Mouse (Mus musculus) spleen, adult 2 months (tissue): Measurements from ENCODE around the gene 6030408B16Rik. TPM values are rescaled to one million over a fixed set of nuclear protein-coding genes. Genes with fewer than 3 reads are reported as not detected.
A peak's percentile ranks its signal among the peaks of the same experiment; 100 is the strongest.

Experiments used
- DNase-seq, 2 experiments: peaks; one replicate each; pipeline versions ENCODE4 v3.0.0 to v3.0.0-alpha.2; 2012 to 2021; ENCODE audit warnings: low spot score in 2 of 2, low read depth in 1 of 2
- H3K27ac ChIP-seq: fragments of 200-500 bp; 2 replicates; pipeline ENCODE4 v1.5.1; 2012; ENCODE audit warnings: low read length, inconsistent platforms; ENCODE audit not compliant: insufficient read depth
- H3K27me3 ChIP-seq: fragments of 200-500 bp; 2 replicates; pipeline ENCODE4 v1.6.1; 2012; ENCODE audit warnings: mild to moderate bottlenecking, moderate library complexity, low read length, inconsistent platforms; ENCODE audit not compliant: control insufficient read depth, insufficient read depth
- H3K36me3 ChIP-seq: fragments of 200-500 bp; 2 replicates; pipeline ENCODE4 v1.6.1; 2012; ENCODE audit warnings: mild to moderate bottlenecking, low read length, inconsistent platforms; ENCODE audit not compliant: control insufficient read depth, insufficient read depth
- H3K4me1 ChIP-seq: fragments of 200-500 bp; 2 replicates; pipeline ENCODE4 v1.6.1; 2011; ENCODE audit warnings: inconsistent platforms; ENCODE audit not compliant: control insufficient read depth, insufficient read depth, insufficient read length
- H3K4me3 ChIP-seq: fragments of 200-500 bp; 2 replicates; pipeline ENCODE4 v1.5.1; 2011; ENCODE audit warnings: mild to moderate bottlenecking, inconsistent platforms; ENCODE audit not compliant: insufficient read depth, insufficient read length; ENCODE audit errors: extremely low read depth
- CTCF ChIP-seq: fragments of 200-500 bp; IDR thresholded peaks from 2 replicates; pipeline ENCODE4 v1.5.1; 2011; ENCODE audit warnings: mild to moderate bottlenecking, inconsistent platforms; ENCODE audit not compliant: insufficient read depth, insufficient read length, insufficient replicate concordance; ENCODE audit errors: extremely low read depth
- POLR2A ChIP-seq: fragments of 200-500 bp; IDR thresholded peaks from 2 replicates; pipeline ENCODE4 v1.6.1; 2011; ENCODE audit warnings: low read depth, low read length, inconsistent platforms
- WGBS: fragments of 180-500 bp; shearing (Covaris S2); methylation state at CpG from one replicate; pipeline ENCODE4 v1.1.7; 2018; 5-methylcytosine and 5-hydroxymethylcytosine counted together
- polyA plus RNA-seq: library from polyadenylated mRNA; depleted of rRNA; stranded (reverse); fragments of >200 nt; gene quantifications from 2 replicates; pipeline ENCODE4 v1.2.3, GENCODE M21; 2012

6030408B16Rik gene
- polyA plus RNA-seq, 1 experiment: 0.25 TPM

DNA sequence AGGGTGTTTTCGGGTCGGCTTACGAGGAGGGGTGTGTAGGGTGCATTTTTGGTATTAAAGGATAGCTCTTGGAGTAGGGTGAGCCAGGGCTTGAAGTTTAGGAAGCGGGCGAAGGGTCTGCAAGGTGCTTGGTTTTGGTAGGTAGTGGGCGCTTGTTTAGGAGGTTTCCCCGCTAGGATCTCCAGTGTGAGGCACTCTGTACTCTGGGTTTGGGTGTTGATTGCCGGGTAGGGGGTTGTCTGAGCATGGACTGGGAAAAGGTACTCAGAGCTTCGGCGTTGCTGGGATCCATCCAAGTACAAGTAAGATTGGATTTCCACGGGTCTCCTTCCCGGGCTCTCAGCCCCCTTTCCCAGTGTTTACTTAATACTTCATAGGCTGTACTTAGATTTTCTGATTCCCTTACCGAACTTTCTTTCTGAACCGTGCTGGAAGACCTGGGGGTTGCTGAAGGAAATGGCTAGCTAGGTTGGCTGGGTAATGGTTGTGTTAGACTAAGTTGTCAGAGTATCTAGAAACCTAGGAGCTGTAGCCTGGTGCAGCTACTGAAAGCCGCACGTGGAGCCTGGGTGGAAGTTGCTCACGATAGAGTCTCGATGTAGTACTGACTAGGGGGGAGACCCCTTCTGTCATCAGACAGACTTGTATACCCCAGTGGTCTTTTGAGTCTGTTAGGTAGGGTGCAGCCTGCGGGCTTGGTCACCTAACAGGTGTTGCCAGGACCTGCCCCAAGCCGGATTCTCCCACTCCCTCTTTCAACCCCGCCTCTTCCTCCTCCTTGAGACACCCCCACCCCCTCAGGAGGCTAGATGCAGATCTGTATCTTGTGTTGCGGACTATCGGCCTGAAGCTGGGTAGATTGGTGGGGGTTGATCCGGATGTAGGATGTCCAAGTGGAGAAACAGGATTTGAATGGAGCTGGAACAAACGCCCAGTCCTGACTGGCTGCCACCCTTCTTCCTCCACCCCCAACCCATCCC lies 25.7 kb upstream of the 6030408B16Rik start:
- Histone ChIP-seq H3K27me3 (no peaks in the 10 kb centered on the region), H3K4me1 (peaks cover 31% of the 10 kb centered on the region), H3K27ac (peak overlapping the region; percentile 27; the same call in 1 of the 2 replicates), H3K4me3 (peak overlapping the region; percentile 66), H3K36me3 (peaks cover 21% of the 10 kb centered on the region)
- TF ChIP-seq CTCF (no peak), POLR2A (no peak)
- 2% methylated on average over 25 of the region's 25 CpGs for WGBS
- DNase-seq: peak in 1 of 2 experiments; percentile 24

DNA sequence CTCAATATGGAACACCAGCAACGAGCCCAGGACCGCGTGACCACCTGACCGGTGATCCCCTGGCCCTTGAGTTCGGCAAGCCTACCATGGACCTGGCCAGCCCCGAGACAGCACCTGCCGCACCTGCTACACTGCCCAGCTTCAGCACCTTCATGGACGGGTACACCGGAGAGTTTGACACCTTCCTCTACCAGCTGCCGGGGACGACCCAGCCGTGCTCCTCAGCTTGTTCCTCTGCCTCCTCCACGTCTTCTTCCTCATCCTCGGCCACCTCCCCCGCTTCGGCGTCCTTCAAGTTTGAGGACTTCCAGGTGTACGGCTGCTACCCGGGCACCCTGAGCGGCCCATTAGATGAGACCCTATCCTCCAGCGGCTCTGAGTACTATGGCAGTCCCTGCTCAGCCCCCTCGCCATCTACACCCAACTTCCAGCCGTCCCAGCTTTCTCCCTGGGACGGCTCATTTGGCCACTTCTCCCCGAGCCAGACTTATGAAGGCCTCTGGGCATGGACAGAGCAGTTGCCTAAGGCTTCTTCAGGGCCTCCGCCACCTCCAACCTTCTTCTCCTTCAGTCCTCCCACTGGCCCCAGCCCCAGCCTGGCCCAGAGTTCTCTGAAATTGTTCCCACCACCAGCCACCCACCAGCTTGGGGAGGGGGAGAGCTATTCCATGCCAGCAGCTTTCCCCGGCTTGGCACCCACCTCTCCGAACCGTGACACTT lies 22.8 kb upstream of the 6030408B16Rik start:
- H3K27ac ChIP-seq: no peak overlapping the region
- DNase-seq: no peak
- 94% methylated on average over 29 of the region's 29 CpGs for WGBS
- peaks cover 22% of the 10 kb centered on the region for H3K4me1 ChIP-seq
- H3K36me3 ChIP-seq: peaks cover 34% of the 10 kb centered on the region
- H3K27me3 ChIP-seq: no peaks in the 10 kb centered on the region
- no peak overlapping the region for H3K4me3 ChIP-seq
- TF ChIP-seq POLR2A: no peak

DNA sequence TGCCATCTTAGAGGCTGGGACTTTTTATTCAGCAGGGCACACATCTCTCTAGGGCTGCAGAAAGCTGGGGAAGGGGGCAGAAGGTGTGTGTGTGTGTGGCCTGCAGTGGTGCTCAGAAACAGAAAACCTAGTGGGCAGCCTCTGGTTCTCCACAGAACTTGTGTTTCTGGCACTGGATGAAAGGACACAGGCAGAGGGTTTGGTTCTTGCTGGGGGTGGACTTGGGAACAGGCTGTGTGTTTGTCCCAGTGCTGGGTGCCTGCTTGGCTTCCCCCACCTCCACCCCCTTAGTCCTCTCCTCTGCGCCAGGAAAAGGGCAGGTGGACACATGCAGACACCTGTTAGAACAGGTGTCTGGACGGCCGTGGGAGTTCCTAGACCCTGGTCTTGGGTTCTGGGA lies 21.9 kb upstream of the 6030408B16Rik start:
- no peak for DNase-seq
- TF ChIP-seq CTCF (no peak), POLR2A (no peak)
- Histone ChIP-seq H3K4me1 (peaks cover 20% of the 10 kb centered on the region), H3K4me3 (no peak overlapping the region), H3K27me3 (no peaks in the 10 kb centered on the region), H3K27ac (no peak overlapping the region), H3K36me3 (peaks cover 34% of the 10 kb centered on the region)
- 76% methylated on average over 3 of the region's 3 CpGs for WGBS

DNA sequence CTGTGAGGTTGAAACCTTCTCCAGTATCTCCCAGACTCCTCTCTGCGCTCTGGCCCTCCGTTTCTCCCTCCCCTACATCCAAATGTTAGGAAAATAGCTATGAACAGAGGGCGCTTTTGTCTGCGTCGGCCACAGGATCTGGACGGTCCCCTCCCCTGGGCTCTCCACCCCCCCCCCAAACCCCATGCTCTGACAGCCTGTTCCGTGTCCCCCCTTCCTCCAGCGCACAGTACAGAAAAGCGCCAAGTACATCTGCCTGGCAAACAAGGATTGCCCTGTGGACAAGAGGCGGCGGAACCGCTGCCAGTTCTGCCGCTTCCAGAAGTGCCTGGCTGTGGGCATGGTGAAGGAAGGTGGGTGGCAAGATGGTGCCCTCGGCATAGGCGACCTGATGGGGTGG lies 21.5 kb upstream of the 6030408B16Rik start:
- H3K36me3 ChIP-seq: peaks cover 34% of the 10 kb centered on the region
- no peak overlapping the region for H3K4me3 ChIP-seq
- no peak overlapping the region for H3K27ac ChIP-seq
- no peak for TF ChIP-seq POLR2A
- no peak for TF ChIP-seq CTCF
- peaks cover 18% of the 10 kb centered on the region for H3K4me1 ChIP-seq
- WGBS: 90% methylated on average over 15 of the region's 15 CpGs
- no peak for DNase-seq
- H3K27me3 ChIP-seq: no peaks in the 10 kb centered on the region

DNA sequence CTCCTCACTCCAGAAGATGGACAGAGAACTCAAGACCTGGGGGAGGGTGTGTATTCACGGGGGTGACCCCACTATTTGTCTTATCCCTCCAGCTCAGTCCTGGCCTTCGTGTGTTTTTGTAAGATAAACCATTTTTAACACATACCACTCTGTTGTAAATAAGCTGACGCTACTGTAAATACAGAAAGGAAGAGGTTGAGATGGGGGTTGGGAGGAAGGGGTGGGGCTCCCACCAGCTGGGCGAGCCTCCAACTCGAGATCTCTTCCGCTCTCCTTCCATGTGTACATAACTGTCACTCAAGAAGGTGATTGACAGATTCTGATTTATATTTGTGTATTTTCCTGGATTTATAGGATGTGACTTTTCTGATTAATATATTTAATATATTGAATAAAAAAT lies 18.6 kb upstream of the 6030408B16Rik start:
- H3K27me3 ChIP-seq: no peaks in the 10 kb centered on the region

DNA sequence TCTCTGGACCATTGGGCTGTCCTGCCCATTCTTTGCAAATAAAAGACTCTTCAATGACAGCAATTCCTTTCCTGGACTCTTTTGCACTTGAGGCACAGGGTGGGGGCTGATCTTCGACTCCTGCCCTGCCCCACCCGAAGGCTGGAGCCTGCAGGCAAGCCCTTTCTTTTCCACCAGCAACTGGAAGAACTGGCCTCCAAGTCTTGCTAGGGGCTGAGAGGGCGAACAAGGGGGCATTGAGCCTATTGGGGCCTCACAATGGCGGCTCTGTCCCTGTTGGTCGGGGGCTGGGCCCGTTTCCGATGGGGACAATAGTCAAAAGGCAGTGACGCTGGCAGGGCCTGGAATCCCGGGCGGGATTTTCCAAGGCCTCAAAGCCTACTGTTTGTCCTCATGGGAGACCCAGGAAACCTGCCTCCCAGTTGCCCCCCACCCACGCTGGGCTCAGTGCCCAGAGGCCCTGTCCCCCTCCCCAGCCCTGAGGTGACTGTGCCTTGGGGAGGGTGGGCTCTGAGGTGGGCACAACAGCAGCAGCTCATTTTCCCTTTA lies 15.6 kb upstream of the 6030408B16Rik start:
- no peaks in the 10 kb centered on the region for H3K27me3 ChIP-seq
- H3K36me3 ChIP-seq: peaks cover 13% of the 10 kb centered on the region
- 94% methylated on average over 11 of the region's 11 CpGs for WGBS
- no peaks in the 10 kb centered on the region for H3K4me1 ChIP-seq
- no peak for DNase-seq
- no peak overlapping the region for H3K27ac ChIP-seq
- TF ChIP-seq POLR2A (no peak), CTCF (no peak)
- no peak overlapping the region for H3K4me3 ChIP-seq

More for the DNA sequence above, 18.6 kb upstream of the 6030408B16Rik start:
- no peak for TF ChIP-seq CTCF
- TF ChIP-seq POLR2A: no peak
- no peak overlapping the region for H3K4me3 ChIP-seq
- 55% methylated on average over 6 of the region's 6 CpGs for WGBS
- H3K4me1 ChIP-seq: peaks cover 4% of the 10 kb centered on the region; the same call in 1 of the 2 replicates
- no peak for DNase-seq
- no peak overlapping the region for H3K27ac ChIP-seq
- peaks cover 34% of the 10 kb centered on the region for H3K36me3 ChIP-seq
